8 mouse cellular contexts compared by ENCODE assay signal in genomic region chr5:91517480-91518301, GRCm38 (mm10). TPM values are rescaled to one million over a fixed set of nuclear protein-coding genes. Genes with fewer than 3 reads are reported as not detected.
DNase-seq lines count a peak whose midpoint lies in the region; ATAC-seq and TF ChIP-seq lines count a peak whose summit lies in the region.

Gene Parm1, plus strand, starts transcription at chr5:91517615.

- H3K27me3 ChIP-seq in hindbrain, embryonic 11.5 days (ENCODE audit: control insufficient read depth, insufficient read depth, low read length) = peaks cover 13% of the 10 kb centered on the region; the same call in 1 of the 2 replicates
- H3K27me3 ChIP-seq in lung, postnatal 0 days (replicated peaks; ENCODE audit: insufficient read depth, low read length) = 0 out of 2 replicates have a peak, but pooled peaks cover 11% of the 10 kb centered on the region

- no peaks in the 10 kb centered on the region for H3K9me3 ChIP-seq in hindbrain, embryonic 11.5 days (ENCODE audit: control insufficient read depth, low read length)
- no peaks in the 10 kb centered on the region for H3K9me3 ChIP-seq in lung, postnatal 0 days (ENCODE audit: low read length)

- H3K4me3 ChIP-seq in hindbrain, embryonic 11.5 days (ENCODE audit: low read depth, low read length) = peak within 1 kb of the TSS; percentile 51
- H3K4me3 ChIP-seq in lung, postnatal 0 days (ENCODE audit: low read depth, low read length) = peak within 1 kb of the TSS; percentile 38

- peak within 1 kb of the TSS; percentile 52 for H3K9ac ChIP-seq in hindbrain, embryonic 11.5 days (ENCODE audit: low read depth, low read length)
- no peak within 1 kb of the TSS for H3K9ac ChIP-seq in lung, postnatal 0 days (replicated peaks; ENCODE audit: low read depth)

- WGBS in hindbrain, embryonic 11.5 days = 1% methylated on average over 48 of the region's 48 CpGs
- WGBS in lung, postnatal 0 days = 2% methylated on average over 46 of the region's 48 CpGs

- no peaks in the 10 kb centered on the region for H3K36me3 ChIP-seq in hindbrain, embryonic 11.5 days (ENCODE audit: control insufficient read depth, insufficient read depth, low read length)
- H3K36me3 ChIP-seq in lung, postnatal 0 days (ENCODE audit: insufficient read depth, low read length) = no peaks in the 10 kb centered on the region

- H3K4me1 ChIP-seq in hindbrain, embryonic 11.5 days (replicated peaks; ENCODE audit: control insufficient read depth, insufficient read depth, low read length) = no peaks in the 10 kb centered on the region; the same call in none of the 2 replicates
- H3K4me1 ChIP-seq in lung, postnatal 0 days (ENCODE audit: insufficient read depth, low read depth, low read length) = peaks cover 11% of the 10 kb centered on the region; the same call in 1 of the 2 replicates

- peak; percentile 86 for TF ChIP-seq CTCF in lung, postnatal 0 days (IDR thresholded peaks at IDR 0.05)

- no peak within 1 kb of the TSS for H3K27ac ChIP-seq in hindbrain, embryonic 11.5 days (ENCODE audit: low read depth, low read length)
- no peak within 1 kb of the TSS for H3K27ac ChIP-seq in lung, postnatal 0 days (ENCODE audit: low read length)

- peak; percentile 97 for ATAC-seq in hindbrain, embryonic 11.5 days (ENCODE audit: low FRiP score)
- ATAC-seq in lung, postnatal 0 days = peak; percentile 99

- peak within 1 kb of the TSS; percentile 95 for H3K4me2 ChIP-seq in hindbrain, embryonic 11.5 days (replicated peaks; ENCODE audit: low read depth, low read length)
- H3K4me2 ChIP-seq in lung, postnatal 0 days (replicated peaks; ENCODE audit: low read depth, low read length) = peak within 1 kb of the TSS; percentile 57

- TF ChIP-seq EP300 in lung, postnatal 0 days (IDR thresholded peaks at IDR 0.05) = no peak

- peak; percentile 96 for DNase-seq in Muller cell, postnatal 12 days (ENCODE audit: inconsistent ontology term)
- peak; percentile 28 for DNase-seq in cerebellum, adult 9-10 months
- DNase-seq in frontal cortex, postnatal 10 days (ENCODE audit: low spot score in 2 of 2) = peak; percentile 31 to 76
- peak; percentile 86 for DNase-seq in hindbrain, embryonic 11.5 days (ENCODE audit: low spot score)
- DNase-seq in layer of hippocampus, postnatal 10 days (ENCODE audit: low spot score in 2 of 2) = peak; percentile 78 to 88
- peak; percentile 94 for DNase-seq in lung, postnatal 0 days (ENCODE audit: low spot score)
- DNase-seq in ovary, postnatal 36 days (ENCODE audit: low spot score) = peak; percentile 90
- DNase-seq in thymus, postnatal 36 days = peak; percentile 60 to 62

RNA-seq across cellular contexts. Expression of gene Parm1, which starts in this region (rescaled TPM):
- 11.4 and 11.8 TPM in 2 replicates for polyA plus RNA-seq in hindbrain, embryonic 11.5 days (2014; fragmentation: Nextera tagmentation; extraction: Ambion mirVana)
- 10 to 100 TPM; 29.4 to 30.4 TPM for total RNA-seq in layer of hippocampus, postnatal 10 days (2021)
- 5.0 and 6.4 TPM in 2 replicates for polyA plus RNA-seq in lung, postnatal 0 days (2015; fragmentation: Nextera tagmentation; extraction: Ambion mirVana)

Comparison
In these comparisons a context has a peak if more than half of its experiments do, and no peak if none do; other contexts are left out.
1. DNase-seq: peak in every context shown above with its lines; median percentile 96 in Muller cell, postnatal 12 days; 94 in lung, postnatal 0 days; 90 in ovary, postnatal 36 days; 86 in hindbrain, embryonic 11.5 days; 83 in layer of hippocampus, postnatal 10 days; 61 in thymus, postnatal 36 days; 54 in frontal cortex, postnatal 10 days; 28 in cerebellum, adult 9-10 months.